Comparison of ENCODE assay signal across 11 mouse cellular contexts in the genomic region with DNA sequence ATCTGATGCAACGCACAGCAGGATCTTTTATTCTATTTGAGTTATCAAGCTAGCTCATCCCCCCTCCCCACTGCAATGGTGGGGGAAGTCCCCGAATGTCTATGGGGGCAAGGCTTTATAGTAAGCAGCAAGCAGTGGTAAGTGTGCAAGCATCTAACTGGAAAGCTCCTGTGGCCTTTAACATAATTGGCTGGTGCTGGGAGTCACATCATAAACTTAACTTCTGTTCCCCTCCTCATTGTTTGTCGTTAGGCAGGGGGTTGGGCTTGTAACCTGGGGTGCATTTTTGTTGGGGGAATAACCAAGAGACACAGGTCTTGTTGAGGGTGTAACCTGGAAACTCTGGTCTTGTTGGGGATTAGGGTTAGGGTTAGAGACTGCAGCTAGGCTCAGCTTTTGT. TPM values are rescaled to one million over a fixed set of nuclear protein-coding genes. Genes with fewer than 3 reads are reported as not detected.
DNase-seq lines count a peak whose midpoint lies in the region; ATAC-seq lines count a peak whose summit lies in the region.
"Had no signal": no experiment of that assay in that cellular context is flagged by ENCODE, and none has a peak within 500 bp of the region (broad histone marks: within the 10 kb centered on the region; RNA-seq: fewer than 3 reads in every experiment).

No protein-coding gene starts in this region.

- ATAC-seq in intestine, embryonic 14.5 days (replicated peaks; ENCODE audit: low FRiP score, low TSS enrichment, low read depth), result no peak
- ATAC-seq in intestine, embryonic 15.5 days, result no peak
- peak; percentile 28 for ATAC-seq in CD4-positive, CD25-positive, alpha-beta regulatory T cell, adult 4 months
- ATAC-seq in forebrain, embryonic 16.5 days, result no peak
- no peak for ATAC-seq in neural tube, embryonic 12.5 days (ENCODE audit: low FRiP score, low read depth)

- H3K4me2 ChIP-seq in intestine, embryonic 14.5 days (ENCODE audit: low read length), result no peak overlapping the region
- no peak overlapping the region; the same call in 1 of the 2 replicates for H3K4me2 ChIP-seq in intestine, embryonic 15.5 days (replicated peaks)
- H3K4me2 ChIP-seq in forebrain, embryonic 16.5 days (ENCODE audit: low read length), result peak overlapping the region; percentile 87
- H3K4me2 ChIP-seq in neural tube, embryonic 12.5 days (replicated peaks), result peak overlapping the region; percentile 86

- DNase-seq in intestine, embryonic 14.5 days (ENCODE audit: low spot score), result peak; percentile 51
- no peak for DNase-seq in urinary bladder, postnatal 14 days (ENCODE audit: low spot score)
- DNase-seq in c-Kit-positive CD71-positive TER-119-positive erythroid progenitor cells, embryonic 14.5 days (ENCODE audit: low spot score), result no peak
- no peak for DNase-seq in natural killer cell, adult 2 months (ENCODE audit: low spot score in 2 of 2)
- DNase-seq: embryo, embryonic 11 days; gastrocnemius, postnatal 36 days; kidney, postnatal 4 days had no signal

- no peaks in the 10 kb centered on the region for H3K27me3 ChIP-seq in intestine, embryonic 14.5 days (replicated peaks; ENCODE audit: control insufficient read depth, insufficient read depth, low read length)
- no peaks in the 10 kb centered on the region for H3K27me3 ChIP-seq in intestine, embryonic 15.5 days (replicated peaks)
- no peaks in the 10 kb centered on the region for H3K27me3 ChIP-seq in forebrain, embryonic 16.5 days (replicated peaks; ENCODE audit: control insufficient read depth, insufficient read depth, low read length)
- H3K27me3 ChIP-seq in neural tube, embryonic 12.5 days (replicated peaks), result no peaks in the 10 kb centered on the region

- peaks cover 25% of the 10 kb centered on the region for H3K4me1 ChIP-seq in intestine, embryonic 14.5 days (replicated peaks; ENCODE audit: control insufficient read depth, insufficient read depth, low read length)
- H3K4me1 ChIP-seq in intestine, embryonic 15.5 days (replicated peaks), result peaks cover 18% of the 10 kb centered on the region
- peaks cover 48% of the 10 kb centered on the region for H3K4me1 ChIP-seq in forebrain, embryonic 16.5 days (replicated peaks; ENCODE audit: control insufficient read depth, insufficient read depth, low read length)
- peaks cover 25% of the 10 kb centered on the region for H3K4me1 ChIP-seq in neural tube, embryonic 12.5 days

- no peak overlapping the region for H3K4me3 ChIP-seq in intestine, embryonic 14.5 days (ENCODE audit: low read depth, low read length)
- H3K4me3 ChIP-seq in intestine, embryonic 15.5 days (replicated peaks), result no peak overlapping the region
- H3K4me3 ChIP-seq in forebrain, embryonic 16.5 days (replicated peaks; ENCODE audit: low read length), result no peak overlapping the region
- no peak overlapping the region for H3K4me3 ChIP-seq in neural tube, embryonic 12.5 days

- 46% methylated on average over 3 of the region's 3 CpGs for whole genome bisulfite sequencing in intestine, embryonic 14.5 days
- 54% methylated on average over 3 of the region's 3 CpGs for WGBS in intestine, embryonic 15.5 days
- WGBS in forebrain, embryonic 16.5 days, result 22% methylated on average over 3 of the region's 3 CpGs
- WGBS in neural tube, embryonic 12.5 days, result 21% methylated on average over 3 of the region's 3 CpGs

- no peaks in the 10 kb centered on the region for H3K9me3 ChIP-seq in intestine, embryonic 14.5 days (ENCODE audit: control insufficient read depth, low read length)
- no peaks in the 10 kb centered on the region for H3K9me3 ChIP-seq in intestine, embryonic 15.5 days
- H3K9me3 ChIP-seq in forebrain, embryonic 16.5 days (ENCODE audit: control insufficient read depth, low read length), result no peaks in the 10 kb centered on the region
- H3K9me3 ChIP-seq in neural tube, embryonic 12.5 days, result no peaks in the 10 kb centered on the region

- H3K9ac ChIP-seq in intestine, embryonic 14.5 days (ENCODE audit: low read length), result no peak overlapping the region
- H3K9ac ChIP-seq in intestine, embryonic 15.5 days, result no peak overlapping the region
- no peak overlapping the region for H3K9ac ChIP-seq in forebrain, embryonic 16.5 days (replicated peaks; ENCODE audit: low read depth, low read length)
- no peak overlapping the region for H3K9ac ChIP-seq in neural tube, embryonic 12.5 days

- no peaks in the 10 kb centered on the region for H3K36me3 ChIP-seq in intestine, embryonic 14.5 days (ENCODE audit: control insufficient read depth, insufficient read depth, low read length)
- H3K36me3 ChIP-seq in intestine, embryonic 15.5 days, result no peaks in the 10 kb centered on the region
- H3K36me3 ChIP-seq in forebrain, embryonic 16.5 days (ENCODE audit: control insufficient read depth, insufficient read depth), result no peaks in the 10 kb centered on the region
- no peaks in the 10 kb centered on the region for H3K36me3 ChIP-seq in neural tube, embryonic 12.5 days

- H3K27ac ChIP-seq in intestine, embryonic 14.5 days (ENCODE audit: low read depth), result no peak overlapping the region
- H3K27ac ChIP-seq in intestine, embryonic 15.5 days, result no peak overlapping the region
- H3K27ac ChIP-seq in forebrain, embryonic 16.5 days (ENCODE audit: low read length), result no peak overlapping the region
- no peak overlapping the region for H3K27ac ChIP-seq in neural tube, embryonic 12.5 days

RNA-seq across cellular contexts. Expression of gene St6gal1, which starts 3.9 kb away (rescaled TPM):
- 22.4 and 26.7 TPM in 2 replicates for polyA plus RNA-seq in intestine, embryonic 14.5 days (2014; fragmentation: Nextera tagmentation; extraction: Ambion mirVana)
- 15.7 and 17.5 TPM in 2 replicates for polyA plus RNA-seq in intestine, embryonic 15.5 days (2015; fragmentation: Nextera tagmentation; extraction: Ambion mirVana)
- 10 to 100 TPM; 70.1 to 99.5 TPM for polyA plus RNA-seq in CD4-positive, CD25-positive, alpha-beta regulatory T cell, adult 4 months (2017; shearing (Covaris generic))
- polyA plus RNA-seq in forebrain, embryonic 16.5 days (2015; fragmentation: Nextera tagmentation; extraction: Ambion mirVana), result 50.4 and 61.7 TPM in 2 replicates
- polyA plus RNA-seq in neural tube, embryonic 12.5 days (2016; fragmentation: Nextera tagmentation; extraction: Ambion mirVana), result 42.1 and 43.5 TPM in 2 replicates

Comparison
In these comparisons a context has a peak if more than half of its experiments do, and no peak if none do; other contexts are left out.
1. H3K4me2 ChIP-seq: peak in forebrain, embryonic 16.5 days (single experiment) and neural tube, embryonic 12.5 days (single experiment); none in intestine, embryonic 14.5 days (single experiment) and intestine, embryonic 15.5 days (single experiment).